Mouse (Mus musculus) ZHBTc4 (cell line): Measurements from ENCODE around the gene 3110040M04Rik.
"Not testable (repeated sequence)": the region's sequence is repeated elsewhere in the genome, so short reads cannot be mapped to it uniquely, and the experiment has no call there.

Experiments
- DNase-seq: peaks from one replicate; pipeline ENCODE4 v3.0.0-alpha.2; 2011; ENCODE audit warnings: low read depth, low spot score

Gene 3110040M04Rik

DNA sequence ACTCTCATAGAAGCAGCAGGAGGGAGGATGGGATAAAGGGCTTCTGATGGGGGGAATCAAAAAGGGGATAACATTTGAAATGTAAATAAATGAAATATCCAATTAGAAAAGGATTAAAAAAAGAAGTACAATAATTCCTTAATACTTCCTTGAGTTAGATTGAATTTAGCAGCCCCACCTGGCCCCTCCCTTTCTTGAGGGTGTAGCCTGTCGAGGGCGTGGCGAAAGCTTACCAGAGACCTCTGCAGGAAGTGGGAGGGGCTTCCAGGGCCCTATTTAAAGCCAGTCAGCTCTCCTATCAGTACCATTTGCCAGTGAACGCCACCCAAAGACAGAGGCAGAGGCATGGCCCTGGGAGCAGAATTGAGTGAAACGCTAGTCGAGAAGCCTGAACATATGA lies at the start of gene 3110040M04Rik:
TSS of gene 3110040M04Rik (plus strand) at position 304 of the 400 bp plus-strand sequence.
- not testable (repeated sequence) for DNase-seq

DNA sequence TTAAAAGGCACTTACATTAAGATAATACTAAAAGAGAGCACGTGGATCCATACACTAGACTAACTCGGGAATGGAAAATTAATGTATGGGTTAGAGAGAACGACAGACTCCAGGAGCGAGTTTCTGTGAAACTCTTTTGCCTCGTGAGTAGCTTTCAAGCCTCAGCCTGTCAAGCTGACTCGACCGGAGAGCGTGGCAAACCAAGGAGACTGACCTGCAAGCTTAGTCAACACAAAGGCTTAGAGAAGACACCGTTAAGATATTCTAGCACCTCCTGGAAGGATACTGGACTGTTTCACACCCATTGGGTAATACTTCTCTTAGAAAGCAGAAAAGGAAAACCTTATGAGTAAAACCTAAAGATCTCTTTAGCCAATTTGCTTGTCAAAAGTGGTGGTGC lies 49.8 kb upstream of the 3110040M04Rik start:
- DNase-seq: not testable (repeated sequence)

DNA sequence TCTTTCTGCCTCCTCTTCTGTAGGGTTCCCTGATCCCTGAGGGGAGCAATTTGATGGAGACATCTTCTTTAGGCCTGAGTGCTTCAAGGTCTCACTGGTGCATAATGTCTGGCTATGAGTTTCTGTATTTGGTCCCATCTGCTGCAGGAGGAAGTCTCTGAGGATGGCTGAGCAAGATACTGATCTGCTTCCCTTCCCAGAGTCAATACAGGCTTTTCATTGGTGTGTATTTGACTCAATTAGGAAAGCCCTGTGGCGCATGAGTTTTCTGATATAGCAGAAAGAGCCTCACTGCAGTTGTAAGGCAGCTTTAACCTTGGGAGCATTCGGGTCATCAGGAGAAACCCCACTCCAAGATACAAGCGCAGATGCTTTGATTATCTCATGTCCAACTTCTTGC lies 47.8 kb upstream of the 3110040M04Rik start:
- DNase-seq: no peak

DNA sequence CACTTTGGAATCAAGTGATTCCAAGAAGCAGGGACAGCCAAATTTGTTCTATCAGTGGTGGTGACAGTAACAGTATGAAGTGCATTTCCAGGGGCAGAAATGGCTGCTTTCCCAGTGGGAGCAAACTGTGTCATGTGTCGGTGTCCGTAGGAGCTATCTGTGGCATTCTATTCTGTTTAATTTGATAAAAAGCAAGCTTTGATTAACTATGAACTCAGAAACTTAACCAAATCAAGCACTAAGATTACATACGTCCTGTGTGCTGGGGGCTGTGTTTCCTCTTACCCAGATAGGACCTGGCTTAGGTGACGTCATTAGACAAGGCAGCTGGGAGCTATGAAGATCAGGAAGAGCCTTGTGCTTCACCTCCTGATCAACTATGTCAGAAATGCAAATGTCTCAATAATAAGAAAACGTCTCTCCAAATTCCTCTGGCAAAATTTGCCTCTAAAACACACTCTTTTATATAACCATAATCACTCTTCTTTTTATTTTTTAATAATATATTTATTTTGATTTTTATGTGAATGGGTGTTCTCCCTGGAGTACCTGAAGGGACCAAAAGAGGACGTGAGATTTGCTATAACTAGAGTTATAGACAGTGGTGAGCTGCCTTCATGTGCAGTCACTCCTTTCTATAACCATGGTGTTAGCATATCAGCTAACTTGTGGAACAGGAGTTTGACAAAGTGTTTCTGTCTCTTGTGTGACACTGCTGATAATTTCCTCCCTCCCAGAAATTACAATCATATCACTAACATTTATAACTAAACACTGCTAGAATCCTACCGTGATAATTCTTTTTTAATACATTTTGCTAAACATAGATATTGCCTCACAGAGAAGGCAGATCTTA lies 46.9 kb upstream of the 3110040M04Rik start:
- DNase-seq: no peak

DNA sequence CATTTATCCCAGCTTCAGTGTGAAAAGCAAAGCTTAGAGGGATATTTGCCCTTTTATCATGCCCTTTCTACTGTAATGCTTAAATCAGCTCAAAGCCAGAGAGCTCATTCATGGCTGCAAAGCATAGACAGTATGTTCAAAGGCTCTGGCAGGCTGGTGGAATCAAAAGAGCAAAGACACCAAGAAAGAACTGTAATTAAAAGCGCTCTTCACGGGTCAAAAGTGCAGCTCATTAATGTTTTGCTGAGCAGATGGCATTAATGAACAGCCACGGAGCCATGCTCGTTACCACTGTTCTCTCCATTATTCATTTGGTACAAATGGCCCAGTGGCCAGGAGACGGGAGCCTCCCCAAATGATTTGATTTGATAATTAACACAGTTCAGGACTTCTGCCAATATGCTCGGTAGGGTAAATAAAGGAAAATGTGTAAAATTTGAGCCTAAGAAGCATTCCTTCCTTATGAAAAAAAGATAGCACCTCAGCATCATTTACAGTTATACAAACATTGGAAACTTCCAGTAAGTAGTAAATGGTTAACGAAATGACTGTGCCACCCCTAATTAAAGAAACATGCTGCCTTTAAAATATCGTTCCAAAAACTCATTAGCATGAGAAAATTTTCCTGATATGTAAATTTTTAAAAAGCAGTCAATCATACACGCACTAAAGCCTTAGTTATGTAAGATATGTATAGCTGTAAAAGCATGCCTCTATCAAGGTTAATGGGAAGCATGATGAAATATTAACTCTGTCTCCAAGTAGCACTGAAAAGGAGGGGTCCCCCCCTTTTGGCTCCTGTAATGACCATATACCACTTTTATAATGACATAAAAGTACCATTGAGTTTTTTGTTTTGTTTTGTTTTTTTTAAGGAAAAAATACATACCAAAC lies 45.7 kb upstream of the 3110040M04Rik start:
- DNase-seq: no peak

DNA sequence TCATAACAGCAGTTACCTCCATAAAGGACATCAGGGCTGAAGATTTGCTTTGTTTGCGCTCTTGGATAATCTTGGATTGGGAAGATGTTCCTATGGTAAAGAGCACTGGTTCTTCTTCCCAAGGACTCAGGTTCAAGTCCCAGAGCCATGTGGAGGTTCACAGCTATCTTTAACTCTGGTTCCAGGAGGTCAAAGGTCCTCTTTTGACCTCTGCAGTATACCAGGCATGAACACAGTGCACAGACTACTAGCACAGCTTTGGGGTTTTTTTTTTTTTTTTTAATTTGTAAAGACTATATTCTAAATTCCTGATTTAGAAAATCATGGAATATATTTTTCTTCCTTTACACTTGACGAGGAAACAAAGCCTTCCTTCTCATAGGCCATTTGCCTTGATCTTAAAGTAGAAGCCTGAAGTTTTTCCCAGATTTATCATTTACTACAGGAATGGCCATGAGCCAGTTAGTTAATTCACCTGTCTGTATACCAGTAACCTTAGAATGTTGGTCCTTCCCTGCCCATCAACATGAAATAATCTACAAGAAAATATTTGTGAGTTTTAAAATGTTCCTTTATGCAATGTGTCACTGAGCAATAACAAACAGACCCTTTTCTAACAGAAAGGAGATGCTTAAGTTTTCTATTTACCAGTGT lies 44.9 kb upstream of the 3110040M04Rik start:
- no peak for DNase-seq

DNA sequence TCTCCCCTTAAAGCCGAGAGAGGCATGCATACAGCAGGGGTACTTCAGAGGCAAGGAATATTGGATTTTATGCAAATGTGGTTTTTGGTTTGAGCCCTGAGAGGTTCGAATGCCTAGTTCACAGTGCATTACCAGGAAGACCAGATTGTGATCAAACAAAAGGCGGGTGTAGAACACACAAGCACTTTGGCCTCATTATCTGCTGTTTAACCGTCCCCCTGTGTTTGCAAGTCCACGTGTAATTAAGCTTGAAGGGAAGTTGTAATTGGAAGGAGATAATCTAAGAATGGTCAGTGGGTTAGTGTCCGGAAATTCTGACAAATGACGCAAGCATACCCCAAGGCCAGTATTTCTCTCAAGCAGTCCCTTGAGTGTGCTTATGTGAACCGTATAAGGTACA lies 37.9 kb upstream of the 3110040M04Rik start:
- no peak for DNase-seq

DNA sequence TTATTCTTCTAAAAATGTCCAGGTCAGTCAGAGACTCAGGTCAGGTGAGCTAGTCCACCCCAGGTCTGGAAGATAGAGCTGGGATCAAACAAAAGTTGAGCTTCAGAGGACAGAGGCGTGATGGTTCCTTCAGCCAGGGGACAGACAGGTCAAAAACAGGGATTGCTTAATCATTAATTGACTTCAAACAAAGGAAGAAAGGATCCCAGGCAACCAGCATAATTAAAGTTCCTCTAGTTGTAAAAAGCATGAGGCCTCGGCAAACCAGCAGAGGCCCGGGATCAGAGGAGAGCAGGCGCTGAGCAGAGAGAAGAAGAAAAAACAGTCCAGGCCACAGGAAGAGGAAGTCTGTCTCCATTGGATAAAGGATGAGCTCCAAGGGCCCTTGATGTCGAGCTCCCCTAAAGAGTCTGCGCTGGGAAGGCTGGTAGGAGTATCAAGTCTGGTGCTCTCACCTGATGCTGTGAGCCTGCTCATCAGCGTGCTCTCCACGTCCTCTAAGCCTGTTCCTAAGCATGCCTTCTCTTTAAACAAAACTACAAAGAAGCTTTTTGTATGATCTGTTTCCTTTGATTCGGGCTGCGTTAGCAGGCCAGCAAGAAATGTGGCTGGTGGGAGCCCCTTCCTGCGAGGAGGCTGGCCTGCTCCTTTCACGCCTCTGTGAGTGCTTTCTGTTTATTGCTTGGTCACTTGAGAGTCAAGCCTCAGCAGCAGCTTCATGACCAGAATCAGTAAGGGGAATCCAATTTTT lies 36.4 kb upstream of the 3110040M04Rik start:
- DNase-seq: no peak

DNA sequence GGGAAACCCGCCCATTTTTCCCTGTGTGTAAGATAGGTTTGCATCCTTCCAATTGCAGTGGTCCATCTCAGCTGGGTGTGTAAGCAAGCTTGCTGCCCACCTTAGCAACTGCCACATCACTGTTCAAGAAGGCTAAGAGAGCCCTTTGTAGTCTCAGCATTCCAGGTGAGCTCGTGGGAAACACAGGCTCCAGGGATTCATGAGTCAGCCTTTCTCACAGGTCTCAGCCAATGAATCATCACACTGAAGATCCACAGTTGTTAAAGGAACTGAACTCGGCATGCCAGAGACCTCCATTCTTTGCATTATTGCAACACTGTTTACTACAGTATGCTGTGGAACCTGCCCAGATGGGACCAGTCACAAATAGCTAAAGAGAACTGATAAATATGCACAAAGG lies 35.3 kb upstream of the 3110040M04Rik start:
- no peak for DNase-seq

DNA sequence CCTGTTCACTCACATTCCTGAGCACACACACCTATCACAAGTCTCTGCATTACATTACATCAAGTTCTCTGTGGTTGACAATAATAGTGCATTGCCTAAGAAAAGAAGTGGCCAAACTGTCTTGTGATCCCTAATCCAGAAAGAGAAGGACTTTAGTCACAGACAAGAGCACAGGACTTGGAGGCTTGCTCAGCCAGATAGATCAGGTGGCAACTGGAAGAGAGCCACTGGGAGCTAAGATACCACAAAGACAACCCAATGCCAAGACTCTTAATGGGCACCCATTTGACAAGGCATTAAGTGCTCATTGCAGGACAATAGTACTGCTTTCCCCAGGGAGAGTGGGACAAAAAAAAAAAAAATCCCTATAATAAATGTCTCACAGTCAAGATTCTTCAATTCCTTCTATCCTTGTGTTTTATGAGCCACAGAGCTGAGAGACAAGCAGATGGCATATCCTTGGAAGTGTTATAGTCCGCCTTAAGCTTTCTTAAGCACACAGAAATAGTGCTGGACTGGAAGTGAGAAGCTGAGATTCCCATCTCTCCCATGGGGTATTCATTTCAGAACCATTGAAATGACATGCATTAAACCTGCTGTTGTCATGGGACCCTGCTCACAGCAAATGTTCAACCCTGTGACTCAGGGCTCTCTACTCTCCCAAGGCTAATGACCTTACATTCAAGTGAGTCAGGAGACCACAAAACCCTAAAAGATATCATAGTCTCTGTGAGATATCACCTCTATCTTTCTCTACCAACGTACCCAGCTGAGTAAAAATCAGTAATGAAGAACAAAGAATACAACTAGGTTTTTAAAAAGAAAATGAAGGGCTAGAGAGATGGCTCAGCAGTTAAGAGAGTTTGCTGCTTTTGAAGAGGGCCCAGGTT lies 32.1 kb upstream of the 3110040M04Rik start:
- DNase-seq: peak; percentile 52

DNA sequence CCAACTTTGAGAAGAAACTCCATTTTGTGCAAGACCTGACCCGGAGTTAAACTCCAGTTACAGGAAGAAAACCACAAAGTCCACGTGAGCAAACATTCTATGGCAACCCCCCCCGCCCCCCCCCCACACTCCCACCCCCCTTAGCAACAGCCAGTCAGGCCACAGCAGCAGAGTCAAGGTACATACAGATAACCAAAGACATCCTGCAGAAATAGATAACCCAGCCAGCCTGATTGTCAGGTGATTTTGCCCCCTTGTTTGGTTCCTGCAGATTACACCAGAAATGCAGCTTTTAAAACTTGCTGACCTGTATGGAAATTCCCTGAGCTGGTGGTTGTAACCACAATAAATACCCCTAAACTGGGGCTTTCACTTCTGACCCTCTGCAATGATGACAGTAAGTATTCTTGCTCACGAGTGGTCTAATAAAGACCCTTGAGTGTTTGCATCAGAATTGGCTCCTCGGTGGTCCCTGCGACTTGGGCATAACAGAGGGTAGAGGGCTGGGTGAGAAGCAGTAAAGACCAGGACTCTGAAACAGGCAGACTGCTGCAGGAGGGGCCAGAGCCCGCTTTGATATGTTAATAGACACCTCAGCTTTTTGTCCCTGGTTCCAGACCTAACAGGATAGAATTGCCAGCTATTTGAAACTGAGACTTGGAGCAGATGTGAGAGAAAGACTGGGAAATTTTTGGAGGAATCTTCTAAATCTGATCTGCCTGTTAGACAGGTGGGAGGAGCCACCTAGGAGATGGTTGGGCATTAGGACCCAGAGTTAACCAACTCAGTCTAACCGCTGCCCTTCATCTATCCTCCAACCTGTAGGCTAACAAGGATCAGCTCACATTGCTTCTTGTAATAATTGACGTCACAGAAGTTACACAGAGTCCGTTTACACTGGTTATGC lies 26.6 kb upstream of the 3110040M04Rik start:
- DNase-seq: peak; percentile 93

DNA sequence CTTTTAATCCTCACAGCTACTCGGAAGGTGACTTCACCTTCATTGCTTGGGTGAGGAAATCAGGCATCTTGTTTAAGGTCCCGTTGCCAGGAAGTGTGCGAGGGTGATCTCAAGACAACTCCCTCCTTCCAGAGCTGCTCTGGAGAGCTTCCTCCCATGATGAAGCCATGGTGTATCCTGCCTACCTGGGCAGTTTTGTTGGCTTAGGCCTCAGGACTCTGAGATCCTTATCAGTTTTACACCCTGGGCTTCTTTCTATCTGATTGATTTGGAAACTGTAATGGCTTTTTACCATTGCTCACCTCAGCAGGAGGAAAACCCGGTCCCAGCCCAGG lies 26.0 kb upstream of the 3110040M04Rik start:
- no peak for DNase-seq

DNA sequence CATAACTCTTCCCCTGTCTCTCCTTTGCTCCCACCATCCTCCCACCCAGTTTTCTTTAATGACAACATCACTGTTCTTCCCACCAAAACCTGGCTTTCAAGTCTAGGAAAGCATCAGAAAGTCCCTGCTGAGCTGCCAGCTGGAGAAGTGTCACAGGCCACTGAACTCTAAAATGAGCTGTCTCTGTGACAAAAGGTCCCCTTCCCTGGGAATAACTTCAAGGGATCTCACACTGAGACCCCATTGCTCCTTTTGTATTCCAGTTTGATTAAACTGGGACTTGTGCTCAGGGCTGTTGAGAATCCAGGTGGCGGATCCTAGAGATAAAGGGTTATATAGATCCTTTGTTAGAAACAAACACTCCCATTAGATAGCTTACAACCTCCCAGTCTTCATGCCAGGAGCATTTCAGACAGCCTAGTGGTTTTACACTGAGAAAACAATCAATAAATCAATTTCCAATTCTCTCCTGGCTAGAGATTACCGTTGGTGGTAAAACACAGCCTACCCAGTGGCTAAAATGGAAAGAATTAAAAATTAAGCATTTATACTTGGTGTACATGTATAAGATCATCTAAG lies 25.3 kb upstream of the 3110040M04Rik start:
- DNase-seq: peak; percentile 84

DNA sequence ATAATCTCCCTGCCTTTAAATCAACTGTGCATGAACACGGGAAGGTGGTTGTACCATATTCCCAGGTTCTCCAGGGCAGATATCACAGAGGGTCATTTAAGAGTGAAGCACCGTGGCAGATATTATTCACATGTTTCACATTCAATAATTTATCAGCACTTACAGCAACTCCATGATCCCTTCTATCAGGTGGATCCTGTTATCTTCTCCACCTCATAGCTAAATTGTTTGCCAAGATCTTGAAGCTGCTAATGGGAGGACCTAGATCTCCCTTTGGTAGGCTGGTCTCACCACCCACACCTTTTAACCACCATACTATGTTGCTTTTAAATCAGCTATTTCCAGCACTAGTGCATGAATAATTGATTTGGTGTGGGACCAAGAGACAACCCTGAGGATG lies 23.8 kb upstream of the 3110040M04Rik start:
- no peak for DNase-seq

DNA sequence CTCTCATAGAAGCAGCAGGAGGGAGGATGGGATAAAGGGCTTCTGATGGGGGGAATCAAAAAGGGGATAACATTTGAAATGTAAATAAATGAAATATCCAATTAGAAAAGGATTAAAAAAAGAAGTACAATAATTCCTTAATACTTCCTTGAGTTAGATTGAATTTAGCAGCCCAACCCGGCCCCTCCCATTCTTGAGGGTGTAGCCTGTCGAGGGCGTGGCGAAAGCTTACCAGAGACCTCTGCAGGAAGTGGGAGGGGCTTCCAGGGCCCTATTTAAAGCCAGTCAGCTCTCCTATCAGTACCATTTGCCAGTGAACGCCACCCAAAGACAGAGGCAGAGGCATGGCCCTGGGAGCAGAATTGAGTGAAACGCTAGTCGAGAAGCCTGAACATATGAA lies 21.7 kb upstream of the 3110040M04Rik start, which contains the start of gene Gm47985:
TSS of gene Gm47985 (plus strand) at position 272 of the 400 bp plus-strand sequence.
- DNase-seq: not testable (repeated sequence)

DNA sequence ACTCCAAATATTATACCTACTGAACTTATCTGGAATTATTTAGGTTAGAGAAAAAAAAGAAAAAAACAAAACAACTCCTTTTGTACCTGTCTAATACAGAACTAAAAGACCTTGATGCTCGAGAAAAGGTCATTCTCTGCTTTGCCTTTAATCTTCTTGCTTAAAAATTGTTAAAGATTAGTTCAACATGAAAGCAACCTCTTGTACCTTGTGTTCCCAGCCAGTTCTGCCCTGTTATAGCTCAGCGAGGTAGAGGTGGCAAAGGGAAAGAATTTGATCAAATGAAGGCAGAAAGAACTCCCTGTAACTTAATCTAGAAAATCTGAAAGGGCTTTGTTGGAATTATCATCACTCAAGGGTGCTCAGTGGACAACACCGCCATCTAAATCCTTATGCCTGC lies 17.7 kb upstream of the 3110040M04Rik start:
- DNase-seq: not testable (repeated sequence)

DNA sequence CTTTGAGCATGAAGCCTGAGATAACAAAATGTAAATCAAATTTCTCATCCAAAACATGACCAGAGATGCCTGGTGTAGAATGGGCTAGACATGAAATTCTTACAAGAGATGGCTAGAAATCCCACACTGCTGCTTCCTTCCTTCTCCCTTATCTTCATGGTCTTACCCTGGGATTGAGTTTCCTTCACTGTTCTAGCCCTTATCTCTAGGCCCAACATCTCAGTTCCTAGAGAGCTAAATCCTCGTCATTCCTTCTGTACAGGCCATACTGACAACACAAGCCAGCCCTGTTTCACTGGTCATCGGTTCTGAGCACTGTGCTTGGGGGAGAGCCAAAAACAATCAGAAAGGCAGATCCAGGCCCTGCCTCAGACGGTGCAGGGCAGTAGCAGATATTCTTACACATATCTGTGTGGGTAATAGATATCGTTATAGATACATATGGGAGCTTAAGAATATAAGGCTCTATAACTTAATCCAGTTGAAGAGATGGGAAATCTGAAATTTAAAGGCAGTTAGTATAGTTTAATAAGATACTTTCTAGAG lies 17.0 kb upstream of the 3110040M04Rik start:
- not testable (repeated sequence) for DNase-seq

DNA sequence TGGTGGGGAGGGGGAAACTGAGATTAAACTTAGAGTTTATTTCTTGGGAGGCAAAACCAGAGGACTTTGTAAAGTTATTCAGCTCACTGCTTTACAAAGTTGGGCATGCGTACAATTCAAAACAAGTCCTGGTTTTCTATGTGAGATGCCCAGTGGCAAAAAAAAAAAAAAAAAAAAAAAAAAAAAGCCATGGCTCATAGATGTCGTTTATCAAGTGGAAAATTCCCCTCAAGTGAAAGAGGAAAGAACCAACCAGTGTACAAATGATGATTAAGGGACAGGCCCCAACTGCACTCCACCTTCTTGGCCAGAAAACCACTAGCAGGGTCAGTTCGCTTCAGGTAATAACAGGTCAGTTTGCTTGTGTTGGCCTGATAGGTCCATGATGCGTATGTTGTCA lies 15.5 kb upstream of the 3110040M04Rik start:
- DNase-seq: no peak
